Mouse (Mus musculus) ES-CJ7 (cell line): Measurements from ENCODE around the gene Trpc3.
A peak's percentile ranks its signal among the peaks of the same experiment; 100 is the strongest.
"Not testable (repeated sequence)": the region's sequence is repeated elsewhere in the genome, so short reads cannot be mapped to it uniquely, and the experiment has no call there.

ENCODE experiments used
- DNase-seq: peaks from one replicate; pipeline ENCODE4 v3.0.0; 2011; ENCODE audit warnings: low read depth, low spot score

The Trpc3 gene

GRCm38 (mm10) chr3:36689392-36690291, at the start of gene Trpc3:
Gene Trpc3 (minus strand): TSS chr3:36690167.
- peak; percentile 67 for DNase-seq

GRCm38 (mm10) chr3:36738071-36738470, 48.1 kb upstream of the Trpc3 start:
- DNase-seq = no peak

- DNase-seq = no peak
Observed at GRCm38 (mm10) chr3:36733075-36733474, 43.1 kb upstream of the Trpc3 start.

DNA sequence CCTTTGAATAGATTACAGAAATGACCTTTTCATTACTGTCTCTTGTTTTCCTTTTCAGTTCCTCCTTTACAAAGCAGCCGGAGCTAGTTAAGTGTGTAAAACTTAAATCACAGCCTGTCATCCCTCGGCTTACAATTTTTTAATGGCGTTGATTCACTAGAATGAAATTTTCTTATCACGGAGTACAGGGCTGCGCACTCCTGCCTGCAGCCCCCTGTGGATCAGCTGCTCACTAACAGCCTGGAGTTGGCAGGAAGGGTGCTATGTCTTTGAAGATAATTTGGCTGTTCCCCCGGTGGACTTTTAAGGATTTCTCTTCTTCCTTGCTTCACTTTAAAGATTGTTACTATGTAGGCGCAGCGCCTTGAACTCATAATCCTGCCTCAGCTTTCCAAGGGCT, 36.6 kb upstream of the Trpc3 start:
- DNase-seq = no peak

GRCm38 (mm10) chr3:36721850-36722249, 31.9 kb upstream of the Trpc3 start:
- no peak for DNase-seq

DNA sequence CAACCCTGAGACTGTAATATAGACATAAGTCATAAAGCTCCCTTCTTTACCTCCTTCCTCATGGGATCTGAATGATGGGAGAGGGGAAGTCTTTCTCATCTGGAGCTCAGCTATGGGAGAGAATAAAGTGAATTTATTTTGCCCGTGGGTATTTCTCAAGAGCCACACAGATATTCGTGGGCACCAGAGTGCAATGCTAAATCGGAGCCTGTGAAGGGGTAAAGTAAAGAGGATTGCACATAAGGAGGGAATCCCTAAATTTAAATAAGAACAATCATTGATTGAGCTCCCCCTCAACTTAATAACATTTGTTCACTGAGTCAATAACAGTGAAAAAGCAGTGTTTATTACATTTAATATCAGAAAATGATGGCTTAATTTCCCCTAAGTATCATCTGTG, 19.6 kb upstream of the Trpc3 start:
- DNase-seq = no peak

GRCm38 (mm10) chr3:36690292-36690650, 304 bp upstream of the Trpc3 start:
- no peak for DNase-seq

- DNase-seq = peak; percentile 78
Observed at GRCm38 (mm10) chr3:36688874-36689273, 1.1 kb downstream of the Trpc3 start.

- no peak for DNase-seq
Observed at GRCm38 (mm10) chr3:36675822-36676221, 14.1 kb downstream of the Trpc3 start.

DNA sequence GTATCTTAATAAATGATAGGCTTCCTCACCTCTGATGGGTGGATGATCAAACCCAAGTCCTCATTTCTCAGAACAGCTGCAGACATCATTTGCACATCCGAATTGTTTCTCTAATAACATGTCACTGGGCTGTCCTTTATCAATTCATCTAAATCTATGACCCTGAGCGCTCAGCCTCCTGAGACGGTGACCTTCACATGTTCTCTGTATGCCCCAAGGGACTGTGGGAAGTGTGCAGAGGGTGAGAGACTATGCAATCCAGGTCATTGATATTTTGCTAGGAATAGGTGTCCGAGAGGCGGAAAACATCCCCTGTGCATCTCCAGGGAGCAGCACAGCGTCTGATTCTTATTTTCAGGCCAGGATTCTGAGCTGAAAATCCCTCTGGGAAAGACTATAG, 22.2 kb downstream of the Trpc3 start:
- DNase-seq = no peak

- DNase-seq = not testable (repeated sequence)
Observed at GRCm38 (mm10) chr3:36645245-36645559, 44.8 kb downstream of the Trpc3 start.

GRCm38 (mm10) chr3:36644554-36645244, 45.3 kb downstream of the Trpc3 start:
- no peak for DNase-seq

GRCm38 (mm10) chr3:36643354-36643753, 46.6 kb downstream of the Trpc3 start:
- DNase-seq = no peak

DNA sequence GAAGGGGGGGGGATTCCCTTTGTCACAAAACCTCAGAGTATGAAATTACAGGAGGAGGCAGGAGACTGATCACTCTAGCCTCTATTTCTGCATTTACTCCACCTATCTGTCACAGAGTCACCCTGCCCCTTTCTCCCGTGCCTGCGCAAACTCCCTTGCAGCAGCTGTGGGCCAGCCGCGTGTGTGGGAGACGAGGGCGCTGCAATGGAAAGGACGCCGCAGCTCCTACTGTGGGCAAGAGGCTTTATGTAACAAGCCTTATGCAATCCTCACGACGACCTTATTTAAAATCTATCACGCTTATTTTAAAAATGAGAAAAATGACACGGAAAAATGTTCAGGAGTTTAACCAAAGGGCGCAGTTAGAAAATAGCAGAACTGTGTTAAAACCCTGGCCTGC, 47.2 kb downstream of the Trpc3 start:
- no peak for DNase-seq

DNA sequence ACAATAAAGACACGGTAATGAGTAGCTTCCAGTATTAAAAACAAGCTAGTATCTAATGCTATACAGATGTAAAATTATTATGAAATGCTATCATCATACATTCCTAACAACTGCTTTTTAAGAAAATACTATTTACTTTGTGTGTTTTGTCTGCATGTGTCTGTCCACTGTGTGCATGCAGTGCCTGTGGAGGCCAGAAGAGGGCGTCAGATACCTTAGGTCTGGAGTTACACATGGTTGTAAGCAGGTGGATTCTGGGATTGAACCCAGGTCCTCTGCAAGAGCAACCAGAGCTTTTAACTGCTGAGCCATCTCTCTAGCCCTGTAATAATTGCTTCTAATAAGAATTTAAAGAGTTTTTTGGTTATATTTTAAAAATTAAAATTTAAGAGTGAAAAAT, 49.2 kb downstream of the Trpc3 start:
- peak; percentile 46 for DNase-seq

DNA sequence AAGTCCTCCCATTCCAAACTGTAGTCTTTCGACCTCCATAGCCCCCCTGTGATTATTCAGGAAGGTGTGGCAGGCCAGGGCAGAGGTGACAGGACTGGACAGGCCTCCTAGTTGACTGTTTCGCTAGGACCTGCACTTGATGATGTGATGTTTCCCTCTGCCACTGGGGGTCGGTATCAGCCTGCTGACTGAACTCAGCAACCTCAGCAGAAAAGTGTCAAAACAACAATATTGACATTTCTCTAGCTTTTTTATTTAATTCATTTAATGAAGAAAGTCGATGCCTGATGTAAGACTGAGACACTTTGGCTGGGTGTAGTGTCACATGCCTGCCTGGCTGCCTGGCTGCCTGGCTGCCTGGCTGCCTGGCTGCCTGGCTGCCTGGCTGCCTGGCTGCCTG, 54.5 kb downstream of the Trpc3 start:
- peak; percentile 7 for DNase-seq

DNA sequence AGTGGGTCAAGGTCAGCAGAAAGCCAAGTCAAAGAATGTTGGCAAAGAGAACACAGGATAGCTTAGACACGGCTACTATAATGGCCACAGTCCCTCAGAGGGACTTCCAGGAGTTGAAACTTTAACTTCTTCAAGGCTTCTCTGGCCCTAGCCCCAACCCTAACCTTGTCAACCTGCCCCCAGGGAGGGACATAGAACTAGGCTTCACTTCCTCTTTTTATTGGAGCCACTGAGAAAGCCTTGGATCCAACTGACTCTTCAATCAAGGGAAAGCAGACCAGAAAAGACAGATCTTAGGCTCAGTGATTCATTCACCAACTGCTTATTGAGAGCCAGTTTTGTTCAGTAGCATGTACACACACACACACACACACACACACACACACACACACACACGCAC, 63.2 kb downstream of the Trpc3 start:
- no peak for DNase-seq

DNA sequence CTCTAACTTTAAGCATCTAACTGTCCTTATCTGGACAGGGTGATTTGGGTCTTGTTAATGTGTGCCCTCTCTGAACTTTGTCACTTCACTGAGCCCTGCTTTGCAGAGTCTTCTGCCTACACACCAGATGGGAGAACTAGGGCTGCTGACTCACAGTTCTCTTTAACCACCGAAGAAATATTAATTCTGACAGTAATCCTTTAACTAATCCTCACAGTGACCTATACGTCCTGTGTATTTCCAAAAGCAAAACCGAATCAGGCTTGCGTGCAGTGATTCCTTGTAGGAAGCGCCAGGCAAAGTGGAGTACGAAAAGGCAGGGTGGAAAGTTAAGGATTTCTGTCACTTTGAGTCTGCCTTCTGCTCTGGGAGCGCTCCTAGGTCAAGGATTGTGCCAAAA, 71.8 kb downstream of the Trpc3 start:
- no peak for DNase-seq

GRCm38 (mm10) chr3:36613908-36614255, 76.1 kb downstream of the Trpc3 start:
- no peak for DNase-seq

- peak; percentile 90 for DNase-seq
Observed at GRCm38 (mm10) chr3:36613202-36613907, 76.6 kb downstream of the Trpc3 start, which contains the start of gene Bbs7. Gene Bbs7 (minus strand): TSS chr3:36613477.

GRCm38 (mm10) chr3:36612687-36613086, 77.3 kb downstream of the Trpc3 start:
- no peak for DNase-seq
